Mouse (Mus musculus) left cerebral cortex, postnatal 4 days (tissue): Measurements from ENCODE around the gene Yif1b. TPM values are rescaled to one million over a fixed set of nuclear protein-coding genes. Genes with fewer than 3 reads are reported as not detected.
"Not testable (repeated sequence)": the region's sequence is repeated elsewhere in the genome, so short reads cannot be mapped to it uniquely, and the experiment has no call there.

ENCODE experiments used
- DNase-seq: peaks from one replicate; pipeline ENCODE4 v3.0.0-alpha.2; 2022
- intact Hi-C: fragments of 180-260 bp; cut with DNase I; formaldehyde crosslinking; loops from one replicate; pipeline ENCODE4 v1.15.1; 2025
- total RNA-seq, 2 experiments: library from RNA; stranded (reverse); gene quantifications; 2 replicates each; pipeline ENCODE4 v1.2.3; 2021

Gene Yif1b
- total RNA-seq, 2 experiments from 2014 or later, result 35.9 to 38.1 TPM

- DNase-seq, intact Hi-C loops: not testable (repeated sequence)
Measured at GRCm38 (mm10) chr7:29237596-29237995, 533 bp upstream of the Yif1b start.

DNA sequence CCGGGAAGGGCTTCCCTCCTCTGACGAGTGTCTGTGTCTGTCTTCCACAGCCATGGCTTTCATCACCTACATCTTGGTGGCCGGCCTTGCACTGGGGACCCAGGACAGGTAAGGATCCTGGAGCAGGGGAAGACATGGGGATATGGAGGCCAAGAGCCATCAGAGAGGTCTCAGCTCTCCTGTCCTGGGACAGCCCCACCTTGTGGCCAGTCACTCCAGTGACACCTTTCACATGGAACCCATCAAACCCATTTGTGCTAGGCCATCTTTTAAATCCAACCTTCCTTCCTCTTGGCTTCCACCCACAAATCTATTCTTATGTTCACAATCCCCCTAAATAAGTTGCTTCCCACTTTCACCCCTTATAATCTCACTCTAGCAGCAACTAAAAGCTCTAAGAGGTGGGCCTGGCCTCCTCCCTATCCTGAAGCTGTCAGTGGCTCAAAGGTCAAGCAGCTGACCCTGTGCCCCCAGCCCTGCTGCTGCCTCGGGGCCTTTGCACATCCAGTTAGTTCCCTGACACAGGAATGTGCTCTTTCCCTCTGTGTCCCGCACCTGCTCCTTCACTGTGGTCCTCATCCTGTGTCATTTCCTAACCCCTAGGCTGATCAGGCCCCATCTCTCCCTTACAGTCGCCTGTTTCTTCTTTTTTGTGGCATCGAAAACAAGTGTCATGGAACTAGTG is 6.7 kb downstream of the Yif1b start:
- peak; percentile 28 for DNase-seq
- intact Hi-C loops, result loop anchor here (10.0 kb wide), 1 partner anchor 50 kb away; no protein-coding TSS in a partner anchor

GRCm38 (mm10) chr7:29246015-29246414 is 7.9 kb downstream of the Yif1b start:
- intact Hi-C loops, result loop anchor here (10.0 kb wide), 1 partner anchor 49 kb away; no protein-coding TSS in a partner anchor

GRCm38 (mm10) chr7:29246619-29247313 is 8.6 kb downstream of the Yif1b start:
- intact Hi-C loops, result loop anchor here (10.0 kb wide), 1 partner anchor 48 kb away; no protein-coding TSS in a partner anchor
- DNase-seq, result no peak

More at GRCm38 (mm10) chr7:29246015-29246414, 7.9 kb downstream of the Yif1b start:
- DNase-seq, result no peak

DNA sequence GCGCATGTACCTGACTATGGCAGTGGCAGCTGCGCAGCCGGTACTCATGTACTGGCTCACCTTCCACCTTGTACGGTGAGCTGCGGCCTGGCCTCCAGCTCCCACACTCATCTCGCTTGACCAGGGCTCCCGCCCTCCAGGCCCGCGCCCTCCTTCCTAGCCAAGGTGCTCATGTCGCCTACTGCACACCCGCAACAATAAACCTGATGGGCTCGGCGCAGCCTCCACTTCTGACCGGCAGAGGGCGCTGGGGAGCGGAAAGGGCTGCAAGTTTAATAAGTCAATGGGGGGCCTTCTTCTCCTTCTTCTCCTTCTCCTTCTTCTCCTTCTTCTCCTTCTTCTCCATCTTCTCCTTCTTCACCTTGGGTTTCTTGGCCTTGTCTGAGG is 9.2 kb downstream of the Yif1b start:
- intact Hi-C loops, result loop anchor here (10.0 kb wide), 1 partner anchor 47 kb away; no protein-coding TSS in a partner anchor
- DNase-seq, result peak; percentile 75

GRCm38 (mm10) chr7:29247706-29248105 is 9.6 kb downstream of the Yif1b start:
- no peak for DNase-seq
- intact Hi-C loops, result loop anchor here (10.0 kb wide), 1 partner anchor 47 kb away; no protein-coding TSS in a partner anchor

- no peak for DNase-seq
- intact Hi-C loops, result loop anchor here (10.0 kb wide), 1 partner anchor 46 kb away; no protein-coding TSS in a partner anchor
Measured at GRCm38 (mm10) chr7:29248261-29248841, 10.2 kb downstream of the Yif1b start, which contains the start of gene 2200002D01Rik. 2200002D01Rik (minus strand) TSS chr7:29248466.

- intact Hi-C loops, result no loop called here
Measured at GRCm38 (mm10) chr7:29251166-29251565, 13.0 kb downstream of the Yif1b start.

GRCm38 (mm10) chr7:29253842-29254241 is 15.7 kb downstream of the Yif1b start:
- DNase-seq, result no peak
- intact Hi-C loops, result no loop called here

More at GRCm38 (mm10) chr7:29251166-29251565, 13.0 kb downstream of the Yif1b start:
- no peak for DNase-seq

- intact Hi-C loops, result no loop called here
Measured at GRCm38 (mm10) chr7:29255875-29256274, 17.7 kb downstream of the Yif1b start.

GRCm38 (mm10) chr7:29257368-29257767 is 19.2 kb downstream of the Yif1b start:
- intact Hi-C loops, result no loop called here
- DNase-seq, result no peak

More at GRCm38 (mm10) chr7:29255875-29256274, 17.7 kb downstream of the Yif1b start:
- no peak for DNase-seq

- intact Hi-C loops, result no loop called here
- DNase-seq, result no peak
Measured at GRCm38 (mm10) chr7:29259781-29260730, 21.9 kb downstream of the Yif1b start.

DNA sequence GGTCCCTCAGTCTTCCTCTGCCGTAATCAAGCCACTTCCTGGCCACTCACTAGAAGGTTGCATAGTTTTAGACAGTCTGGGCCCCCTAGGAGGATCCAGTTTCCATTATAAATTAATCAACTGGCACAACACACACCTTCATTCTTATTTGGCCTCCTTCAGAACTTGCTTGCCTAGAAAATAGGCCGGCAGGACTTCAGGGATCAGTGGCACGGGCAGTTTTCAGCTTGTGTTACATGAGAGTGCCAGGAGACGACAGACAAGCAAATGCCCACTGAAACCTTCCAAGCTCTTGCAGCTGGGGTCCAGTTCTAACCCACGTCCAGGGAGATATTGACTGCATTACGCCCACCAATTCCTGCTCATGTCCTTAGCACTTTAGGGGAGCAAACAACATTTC is 24.0 kb downstream of the Yif1b start:
- intact Hi-C loops, result no loop called here
- no peak for DNase-seq

GRCm38 (mm10) chr7:29263831-29264230 is 25.7 kb downstream of the Yif1b start:
- intact Hi-C loops, result no loop called here
- DNase-seq, result no peak

GRCm38 (mm10) chr7:29265636-29266035 is 27.5 kb downstream of the Yif1b start:
- DNase-seq, result no peak
- intact Hi-C loops, result no loop called here

DNA sequence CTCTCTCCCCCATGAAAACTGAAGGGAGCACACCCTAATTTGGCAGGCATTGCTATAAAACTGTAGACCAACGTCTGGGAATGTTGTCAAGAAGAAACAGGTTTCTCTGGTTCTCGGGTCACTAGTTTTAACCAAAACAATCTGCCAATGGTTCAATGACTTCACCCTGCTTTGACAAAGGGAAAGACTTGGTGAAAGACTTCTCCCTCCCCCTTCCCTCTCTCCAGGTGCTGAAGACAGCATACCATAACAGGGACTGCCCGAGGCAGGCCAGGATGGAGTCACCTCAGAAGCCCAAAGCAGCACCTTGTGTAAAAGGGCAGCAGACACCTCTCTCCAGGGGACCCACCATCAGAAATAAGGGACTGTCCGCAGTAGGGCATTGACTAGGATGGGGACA is 28.8 kb downstream of the Yif1b start:
- intact Hi-C loops, result no loop called here
- no peak for DNase-seq

DNA sequence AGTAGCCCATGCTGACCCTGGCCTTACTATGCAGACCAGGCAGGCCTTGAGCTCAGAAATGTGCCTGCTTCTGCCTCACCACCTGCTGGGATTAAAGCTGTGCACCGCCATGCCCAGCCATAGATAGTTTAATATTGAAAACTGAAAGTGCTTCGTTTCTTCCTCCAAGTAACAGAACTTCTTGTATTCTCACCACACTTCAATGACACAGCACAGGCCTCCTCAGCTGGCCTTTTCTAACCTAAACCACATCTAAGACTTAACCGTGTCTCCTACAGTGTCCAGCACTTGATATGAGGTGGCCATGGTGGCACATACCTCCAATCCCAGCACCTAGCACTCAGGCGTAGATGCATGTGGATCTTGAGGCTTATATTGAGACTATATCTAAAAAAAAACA is 32.3 kb downstream of the Yif1b start:
- DNase-seq, result no peak
- intact Hi-C loops, result no loop called here

GRCm38 (mm10) chr7:29271687-29272465 is 33.7 kb downstream of the Yif1b start:
- DNase-seq, result no peak

DNA sequence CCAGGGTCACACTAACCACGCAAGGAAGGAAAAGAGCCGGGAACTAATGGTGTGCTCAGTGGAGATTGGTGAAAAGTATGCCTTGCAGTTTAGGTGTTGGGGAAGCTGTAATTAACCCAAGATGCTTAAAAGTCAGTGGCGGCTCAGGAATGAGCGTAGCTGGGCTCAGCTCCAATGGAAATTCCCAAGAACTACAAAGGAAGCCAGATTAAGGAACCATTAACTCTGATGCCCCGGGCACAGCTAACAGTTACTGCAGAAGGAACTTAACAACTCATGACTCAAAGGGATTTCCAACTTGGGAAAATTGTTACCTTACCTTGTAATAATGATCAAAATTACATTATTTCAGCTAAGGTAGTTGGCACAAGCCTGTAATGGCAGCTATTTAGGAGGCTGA is 38.6 kb downstream of the Yif1b start:
- intact Hi-C loops, result no loop called here

More at GRCm38 (mm10) chr7:29271687-29272465, 33.7 kb downstream of the Yif1b start:
- intact Hi-C loops, result no loop called here

More for the DNA sequence above, 38.6 kb downstream of the Yif1b start:
- no peak for DNase-seq
